Mouse (Mus musculus): Measurements from ENCODE around the gene Endou.
"Not testable (repeated sequence)": the region's sequence is repeated elsewhere in the genome, so short reads cannot be mapped to it uniquely, and the experiment has no call there.

Endou gene

GRCm38 (mm10) chr15:97679991-97680681, 51.0 kb downstream of the Endou start:
- no peak for DNase-seq

GRCm38 (mm10) chr15:97677341-97677740, 53.8 kb downstream of the Endou start:
- no peak for DNase-seq

- DNase-seq, result no peak
These were observed 55.2 kb downstream of the Endou start for GRCm38 (mm10) chr15:97675927-97676326.

GRCm38 (mm10) chr15:97674423-97674822, 56.7 kb downstream of the Endou start:
- DNase-seq, result no peak

- peak in 1 of 2 experiments; percentile 16 for DNase-seq
These were observed 57.7 kb downstream of the Endou start for GRCm38 (mm10) chr15:97673256-97674000.

GRCm38 (mm10) chr15:97672211-97672765, 58.9 kb downstream of the Endou start:
- peak; percentile 73 to 77 for DNase-seq

- DNase-seq, result no peak
These were observed 60.6 kb downstream of the Endou start for GRCm38 (mm10) chr15:97670554-97670953.

- not testable (repeated sequence) for DNase-seq
These were observed 62.8 kb downstream of the Endou start for GRCm38 (mm10) chr15:97668158-97668877.

GRCm38 (mm10) chr15:97667437-97667836, 63.7 kb downstream of the Endou start:
- peak; percentile 71 to 75 for DNase-seq

GRCm38 (mm10) chr15:97666457-97666770, 64.7 kb downstream of the Endou start:
- DNase-seq, result no peak

- no peak for DNase-seq
These were observed 65.2 kb downstream of the Endou start for GRCm38 (mm10) chr15:97665770-97666456.

- DNase-seq, result no peak
These were observed 66.0 kb downstream of the Endou start for GRCm38 (mm10) chr15:97664981-97665668.

- DNase-seq, result peak; percentile 78 to 87
These were observed 67.3 kb downstream of the Endou start for GRCm38 (mm10) chr15:97663750-97664406.

Measured in cerebellum, postnatal 25 days (tissue).